Mouse (Mus musculus) testis, adult 2 months (tissue): Measurements from ENCODE around the gene Chst8. TPM values are rescaled to one million over a fixed set of nuclear protein-coding genes. Genes with fewer than 3 reads are reported as not detected.
A peak's percentile ranks its signal among the peaks of the same experiment; 100 is the strongest.

Experiments
- H3K27ac ChIP-seq: fragments of 200-500 bp; 2 replicates; pipeline ENCODE4 v1.5.1; 2012; ENCODE audit warnings: low read depth, low read length; ENCODE audit not compliant: control insufficient read depth, insufficient read depth
- H3K27me3 ChIP-seq: fragments of 200-500 bp; 2 replicates; pipeline ENCODE4 v1.6.1; 2012; ENCODE audit warnings: mild to moderate bottlenecking, low read length, moderate library complexity; ENCODE audit not compliant: control insufficient read depth, insufficient read depth
- H3K36me3 ChIP-seq: fragments of 200-500 bp; 2 replicates; pipeline ENCODE4 v1.6.1; 2012; ENCODE audit warnings: mild to moderate bottlenecking, low read length; ENCODE audit not compliant: control insufficient read depth, insufficient read depth
- H3K4me1 ChIP-seq: fragments of 200-500 bp; 2 replicates; pipeline ENCODE4 v1.6.1; 2012; ENCODE audit warnings: low read length; ENCODE audit not compliant: control insufficient read depth, insufficient read depth
- H3K4me3 ChIP-seq: fragments of 200-500 bp; 2 replicates; pipeline ENCODE4 v1.5.1; 2012; ENCODE audit warnings: low read depth, mild to moderate bottlenecking, low read length, moderate library complexity, mixed read lengths; ENCODE audit not compliant: control insufficient read depth
- CTCF ChIP-seq: fragments of 200-500 bp; IDR thresholded peaks from 2 replicates; pipeline ENCODE4 v1.5.1; 2012; ENCODE audit warnings: low read depth, mild to moderate bottlenecking, inconsistent platforms, low read length, moderate library complexity; ENCODE audit not compliant: control insufficient read depth, insufficient read depth, insufficient replicate concordance
- POLR2A ChIP-seq: fragments of 200-500 bp; IDR thresholded peaks from 2 replicates; pipeline ENCODE4 v1.6.1; 2012; ENCODE audit warnings: low read depth, mild to moderate bottlenecking, inconsistent platforms, low read length, moderate library complexity; ENCODE audit not compliant: control insufficient read depth
- polyA plus RNA-seq: library from polyadenylated mRNA; depleted of rRNA; stranded (reverse); fragments of >200 nt; gene quantifications from 2 replicates; pipeline ENCODE4 v1.2.3, GENCODE M21; 2012

Gene Chst8
- polyA plus RNA-seq, 1 experiment, result not detected

- Histone ChIP-seq H3K27me3 (no peaks in the 10 kb centered on the region; the same call in 1 of the 2 replicates), H3K36me3 (no peaks in the 10 kb centered on the region), H3K27ac (no peak overlapping the region), H3K4me1 (peaks cover 6% of the 10 kb centered on the region), H3K4me3 (no peak overlapping the region)
- peak; percentile 67; the same call in 1 of the 2 replicates for TF ChIP-seq CTCF
- no peak for TF ChIP-seq POLR2A
Observed at GRCm38 (mm10) chr7:34749753-34750152, 62.8 kb downstream of the Chst8 start.

GRCm38 (mm10) chr7:34748501-34748900, 64.0 kb downstream of the Chst8 start:
- TF ChIP-seq POLR2A, result no peak
- no peak for TF ChIP-seq CTCF
- Histone ChIP-seq H3K4me3 (no peak overlapping the region), H3K27me3 (no peaks in the 10 kb centered on the region; the same call in 1 of the 2 replicates), H3K27ac (no peak overlapping the region), H3K36me3 (no peaks in the 10 kb centered on the region), H3K4me1 (peaks cover 5% of the 10 kb centered on the region)

GRCm38 (mm10) chr7:34747661-34748060, 64.8 kb downstream of the Chst8 start:
- Histone ChIP-seq H3K27me3 (no peaks in the 10 kb centered on the region), H3K36me3 (no peaks in the 10 kb centered on the region), H3K4me1 (no peaks in the 10 kb centered on the region), H3K27ac (no peak overlapping the region), H3K4me3 (no peak overlapping the region)
- TF ChIP-seq CTCF, result no peak
- no peak for TF ChIP-seq POLR2A

GRCm38 (mm10) chr7:34746586-34746985, 65.9 kb downstream of the Chst8 start:
- Histone ChIP-seq H3K27ac (no peak overlapping the region), H3K36me3 (no peaks in the 10 kb centered on the region), H3K4me1 (no peaks in the 10 kb centered on the region), H3K4me3 (no peak overlapping the region), H3K27me3 (no peaks in the 10 kb centered on the region)
- TF ChIP-seq CTCF, result no peak

- no peak overlapping the region for H3K27ac ChIP-seq
- no peak overlapping the region for H3K4me3 ChIP-seq
- H3K4me1 ChIP-seq, result no peaks in the 10 kb centered on the region
- TF ChIP-seq CTCF (no peak), POLR2A (no peak)
- H3K36me3 ChIP-seq, result no peaks in the 10 kb centered on the region
- H3K27me3 ChIP-seq, result no peaks in the 10 kb centered on the region
Observed at GRCm38 (mm10) chr7:34746165-34746564, 66.3 kb downstream of the Chst8 start.

DNA sequence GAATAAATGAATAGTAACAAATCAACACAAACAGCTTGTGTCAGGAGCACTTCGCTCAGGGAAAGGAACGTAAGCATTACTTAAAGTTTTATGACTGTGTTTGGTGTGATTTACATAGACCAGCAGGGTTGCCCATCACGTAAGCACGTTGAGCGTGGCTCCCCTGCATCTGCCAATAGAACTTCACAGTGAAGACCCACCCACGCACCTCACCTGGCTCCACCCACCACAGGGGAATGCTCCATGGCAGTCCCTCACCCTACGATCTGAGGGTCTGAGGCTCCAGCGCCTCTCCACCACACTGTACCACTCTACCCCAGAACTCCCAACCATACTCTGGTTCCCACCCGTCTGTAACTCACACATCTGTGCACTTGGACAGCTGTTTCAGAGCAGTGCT, 67.1 kb downstream of the Chst8 start:
- Histone ChIP-seq H3K36me3 (no peaks in the 10 kb centered on the region), H3K27me3 (no peaks in the 10 kb centered on the region), H3K4me3 (no peak overlapping the region), H3K4me1 (no peaks in the 10 kb centered on the region), H3K27ac (no peak overlapping the region)
- no peak for TF ChIP-seq POLR2A
- TF ChIP-seq CTCF, result no peak

GRCm38 (mm10) chr7:34744994-34745393, 67.5 kb downstream of the Chst8 start:
- no peak for TF ChIP-seq CTCF
- TF ChIP-seq POLR2A, result no peak
- no peak overlapping the region for H3K27ac ChIP-seq
- H3K27me3 ChIP-seq, result no peaks in the 10 kb centered on the region
- H3K4me1 ChIP-seq, result no peaks in the 10 kb centered on the region
- H3K36me3 ChIP-seq, result no peaks in the 10 kb centered on the region
- no peak overlapping the region for H3K4me3 ChIP-seq
